Mouse (Mus musculus) midbrain, postnatal 0 days (tissue): ENCODE data around the gene Apaf1. TPM values are rescaled to one million over a fixed set of nuclear protein-coding genes. Genes with fewer than 3 reads are reported as not detected.
A peak's percentile ranks its signal among the peaks of the same experiment; 100 is the strongest.

Source experiments
- ATAC-seq: fragments of 200-750 bp; cut with Nextera tagmentation; 2 replicates; pipeline ENCODE4 v1.8.0; 2017; ENCODE audit warnings: moderate number of reproducible peaks, mild to moderate bottlenecking, moderate TSS enrichment, moderate library complexity; ENCODE audit not compliant: low FRiP score
- DNase-seq: peaks from one replicate; pipeline ENCODE4 v3.0.0-alpha.2; 2015; ENCODE audit warnings: low spot score
- H3K27ac ChIP-seq: fragments of 300-500 bp; sonication (generic); 2 replicates; pipeline ENCODE4 v1.5.1; 2014; ENCODE audit warnings: low read depth, mild to moderate bottlenecking, low read length, mixed read lengths
- H3K27me3 ChIP-seq: fragments of 300-500 bp; sonication (generic); 2 replicates; pipeline ENCODE4 v1.6.1; 2014; ENCODE audit warnings: low read length, control low read depth, mixed read lengths; ENCODE audit not compliant: insufficient read depth
- H3K36me3 ChIP-seq: fragments of 300-500 bp; sonication (generic); 2 replicates; pipeline ENCODE4 v1.6.1; 2014; ENCODE audit warnings: low read length, control low read depth, mixed read lengths; ENCODE audit not compliant: insufficient read depth
- H3K4me1 ChIP-seq: fragments of 300-500 bp; sonication (generic); 2 replicates; pipeline ENCODE4 v1.6.1; 2014; ENCODE audit warnings: mild to moderate bottlenecking, control low read depth, antibody characterized with exemption, low read length, mixed read lengths; ENCODE audit not compliant: insufficient read depth
- H3K4me2 ChIP-seq: fragments of 300-500 bp; sonication (generic); 2 replicates; pipeline ENCODE4 v1.6.1; 2014; ENCODE audit warnings: low read depth, mild to moderate bottlenecking, low read length, mixed read lengths; ENCODE audit not compliant: poor library complexity, severe bottlenecking
- H3K4me3 ChIP-seq: fragments of 300-500 bp; sonication (generic); 2 replicates; pipeline ENCODE4 v1.5.1; 2014; ENCODE audit warnings: low read depth, mild to moderate bottlenecking, low read length, moderate library complexity
- H3K9ac ChIP-seq: fragments of 300-500 bp; sonication (generic); replicated peaks from 2 replicates; pipeline ENCODE4 v1.6.1; 2014; ENCODE audit warnings: mild to moderate bottlenecking, low read length, moderate library complexity, mixed read lengths; ENCODE audit not compliant: poor library complexity, severe bottlenecking
- H3K9me3 ChIP-seq: fragments of 300-500 bp; sonication (generic); 2 replicates; pipeline ENCODE4 v1.6.1; 2016; ENCODE audit warnings: low read length, control low read depth
- CTCF ChIP-seq: IDR thresholded peaks from 2 replicates; pipeline ENCODE4 v1.5.1; 2016; ENCODE audit warnings: antibody characterized with exemption, mild to moderate bottlenecking
- WGBS: fragments of 180-500 bp; shearing (Covaris S2); extraction: QIAGEN DNeasy Blood & Tissue Kit; methylation state at CpG from one replicate; pipeline ENCODE4 v1.1.7; 2014; 5-methylcytosine and 5-hydroxymethylcytosine counted together
- polyA plus RNA-seq: library from polyadenylated mRNA; unstranded; fragments of >200 nt; fragmentation: Nextera tagmentation; extraction: Ambion mirVana; gene quantifications from 2 replicates; pipeline ENCODE4 v1.2.1, GENCODE M21; 2015
- total RNA-seq: library from RNA; depleted of rRNA; stranded (reverse); fragments of >200 nt; gene quantifications from 2 replicates; pipeline ENCODE4 v1.2.3, GENCODE M21; 2014

Apaf1 gene
- total and polyA plus RNA-seq, 2 experiments from 2014 or later = 16.4 to 29.5 TPM

GRCm38 (mm10) chr10:90969355-90970174, 113.0 kb downstream of the Apaf1 start:
- Histone ChIP-seq H3K9ac (peak overlapping the region; percentile 52), H3K9me3 (no peaks in the 10 kb centered on the region), H3K4me3 (peak overlapping the region; percentile 36), H3K27me3 (no peaks in the 10 kb centered on the region), H3K4me1 (0 out of 2 replicates have a peak, but pooled peaks cover 5% of the 10 kb centered on the region), H3K4me2 (peak overlapping the region; percentile 76), H3K36me3 (peaks cover 22% of the 10 kb centered on the region), H3K27ac (no peak overlapping the region)
- peak; percentile 31 for DNase-seq
- 0 out of 2 replicates have a peak, but pooled peaks have one; percentile 24 for ATAC-seq
- 9% methylated on average over 66 of the region's 72 CpGs for WGBS
- TF ChIP-seq CTCF = no peak

DNA sequence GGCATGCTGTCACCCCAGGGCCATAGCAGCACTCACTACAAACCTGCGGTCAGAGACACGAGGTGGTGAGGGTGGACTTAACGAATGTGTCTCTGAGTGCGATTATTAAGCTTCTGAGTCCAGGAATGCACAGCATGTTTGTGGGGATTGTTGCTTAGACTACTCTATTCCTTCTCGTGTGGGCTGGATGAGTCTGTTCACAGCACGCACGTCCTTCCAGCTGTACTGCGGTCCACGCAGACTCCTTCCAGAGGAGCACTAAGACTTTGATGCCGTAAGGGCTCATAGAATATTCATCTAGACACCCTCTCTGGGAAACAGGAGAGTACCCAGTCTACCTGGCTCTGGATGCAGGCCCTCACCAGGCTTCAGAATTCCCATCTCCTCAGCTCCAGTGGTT, 114.3 kb downstream of the Apaf1 start:
- Histone ChIP-seq H3K36me3 (peaks cover 22% of the 10 kb centered on the region), H3K27me3 (no peaks in the 10 kb centered on the region), H3K4me3 (no peak overlapping the region), H3K9me3 (no peaks in the 10 kb centered on the region), H3K9ac (no peak overlapping the region), H3K4me1 (0 out of 2 replicates have a peak, but pooled peaks cover 5% of the 10 kb centered on the region), H3K27ac (no peak overlapping the region), H3K4me2 (no peak overlapping the region)
- ATAC-seq (no peak), DNase-seq (no peak)
- 86% methylated on average over 10 of the region's 10 CpGs for WGBS
- TF ChIP-seq CTCF = no peak

GRCm38 (mm10) chr10:90966821-90967220, 115.7 kb downstream of the Apaf1 start:
- ATAC-seq = no peak
- Histone ChIP-seq H3K4me3 (no peak overlapping the region), H3K27ac (no peak overlapping the region), H3K9me3 (no peaks in the 10 kb centered on the region), H3K4me2 (no peak overlapping the region), H3K9ac (no peak overlapping the region), H3K36me3 (peaks cover 22% of the 10 kb centered on the region), H3K27me3 (no peaks in the 10 kb centered on the region), H3K4me1 (0 out of 2 replicates have a peak, but pooled peaks cover 5% of the 10 kb centered on the region)
- 28% methylated on average over 9 of the region's 9 CpGs for WGBS
- peak; percentile 47 for DNase-seq
- no peak for TF ChIP-seq CTCF

GRCm38 (mm10) chr10:90965671-90966315, 116.8 kb downstream of the Apaf1 start:
- ATAC-seq (no peak), DNase-seq (no peak)
- H3K9me3 ChIP-seq = no peaks in the 10 kb centered on the region
- H3K36me3 ChIP-seq = peaks cover 22% of the 10 kb centered on the region
- H3K4me3 ChIP-seq = no peak overlapping the region
- no peak overlapping the region for H3K9ac ChIP-seq
- H3K4me1 ChIP-seq = 0 out of 2 replicates have a peak, but pooled peaks cover 5% of the 10 kb centered on the region
- no peaks in the 10 kb centered on the region for H3K27me3 ChIP-seq
- 55% methylated on average over 14 of the region's 14 CpGs for WGBS
- no peak for TF ChIP-seq CTCF
- H3K4me2 ChIP-seq = no peak overlapping the region
- H3K27ac ChIP-seq = no peak overlapping the region

DNA sequence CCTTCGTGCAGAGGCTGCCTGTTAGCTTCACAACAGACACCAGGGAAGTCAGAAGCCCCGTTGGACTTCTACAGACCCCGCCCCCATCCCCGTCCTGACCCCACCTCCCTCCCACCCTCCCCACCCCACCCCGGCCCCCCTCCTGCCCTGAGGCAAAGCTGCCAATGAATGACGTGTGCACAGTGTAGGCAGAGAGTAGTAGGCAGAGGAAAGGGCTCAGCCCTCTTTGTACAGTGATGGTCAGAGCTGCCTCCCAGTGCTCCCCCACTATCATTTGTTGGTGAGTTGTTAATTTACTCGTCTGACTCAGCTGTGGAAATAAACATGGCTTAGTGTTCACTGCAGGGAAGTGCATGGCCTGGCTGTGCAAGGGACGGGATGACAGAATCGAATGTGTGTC, 118.1 kb downstream of the Apaf1 start:
- ATAC-seq (no peak), DNase-seq (no peak)
- no peak overlapping the region for H3K27ac ChIP-seq
- H3K4me3 ChIP-seq = no peak overlapping the region
- no peaks in the 10 kb centered on the region for H3K9me3 ChIP-seq
- no peak overlapping the region for H3K9ac ChIP-seq
- H3K36me3 ChIP-seq = peaks cover 22% of the 10 kb centered on the region
- 34% methylated on average over 9 of the region's 9 CpGs for WGBS
- H3K27me3 ChIP-seq = no peaks in the 10 kb centered on the region
- H3K4me1 ChIP-seq = 0 out of 2 replicates have a peak, but pooled peaks cover 2% of the 10 kb centered on the region
- H3K4me2 ChIP-seq = no peak overlapping the region
- TF ChIP-seq CTCF = no peak

- 81% methylated on average over 7 of the region's 7 CpGs for WGBS
- DNase-seq = no peak
- no peaks in the 10 kb centered on the region for H3K27me3 ChIP-seq
- H3K4me3 ChIP-seq = no peak overlapping the region
- no peak for TF ChIP-seq CTCF
- no peak overlapping the region for H3K27ac ChIP-seq
- H3K36me3 ChIP-seq = peaks cover 10% of the 10 kb centered on the region; the same call in 1 of the 2 replicates
- no peaks in the 10 kb centered on the region for H3K4me1 ChIP-seq
- no peak for ATAC-seq
- no peak overlapping the region for H3K9ac ChIP-seq
- H3K4me2 ChIP-seq = no peak overlapping the region
- no peaks in the 10 kb centered on the region for H3K9me3 ChIP-seq
These were observed 122.2 kb downstream of the Apaf1 start for GRCm38 (mm10) chr10:90960374-90960773.
